In genomic region chr4:141020220-141020619, GRCm38 (mm10) we compare ENCODE assay signal across 11 mouse cellular contexts. TPM values are rescaled to one million over a fixed set of nuclear protein-coding genes. Genes with fewer than 3 reads are reported as not detected.
DNase-seq lines count a peak whose midpoint lies in the region; ATAC-seq and TF ChIP-seq lines count a peak whose summit lies in the region.
"Had no signal": no experiment of that assay in that cellular context is flagged by ENCODE, and none has a peak within 500 bp of the region (broad histone marks: within the 10 kb centered on the region; RNA-seq: fewer than 3 reads in every experiment).

No protein-coding gene starts in this region.

- peak overlapping the region; percentile 85 for H3K27ac ChIP-seq in kidney, embryonic 15.5 days
- peak overlapping the region; percentile 90 for H3K27ac ChIP-seq in forebrain, embryonic 11.5 days (ENCODE audit: low read depth, low read length)
- peak overlapping the region; percentile 92 for H3K27ac ChIP-seq in intestine, embryonic 14.5 days (ENCODE audit: low read depth)
- H3K27ac ChIP-seq in neural tube, embryonic 14.5 days (ENCODE audit: low read depth, low read length): peak overlapping the region; percentile 84
- no peak overlapping the region for H3K27ac ChIP-seq in kidney, adult 2 months (ENCODE audit: insufficient read depth, low read depth, low read length)
- H3K27ac ChIP-seq: liver, embryonic 15.5 days had no signal

- no peaks in the 10 kb centered on the region for H3K27me3 ChIP-seq in kidney, embryonic 15.5 days
- H3K27me3 ChIP-seq in forebrain, embryonic 11.5 days (ENCODE audit: control insufficient read depth, insufficient read depth, low read length): no peaks in the 10 kb centered on the region
- H3K27me3 ChIP-seq in intestine, embryonic 14.5 days (replicated peaks; ENCODE audit: control insufficient read depth, insufficient read depth, low read length): no peaks in the 10 kb centered on the region
- no peaks in the 10 kb centered on the region for H3K27me3 ChIP-seq in neural tube, embryonic 14.5 days (ENCODE audit: control insufficient read depth, insufficient read depth, low read length)
- H3K27me3 ChIP-seq in kidney, adult 2 months (replicated peaks; ENCODE audit: control insufficient read depth, insufficient read depth, low read length): no peaks in the 10 kb centered on the region
- H3K27me3 ChIP-seq: liver, embryonic 15.5 days had no signal

- no peak for TF ChIP-seq POLR2A in kidney, adult 2 months (IDR thresholded peaks at IDR 0.05; ENCODE audit: low read depth, low read length)

- H3K9me3 ChIP-seq in kidney, embryonic 15.5 days (replicated peaks): no peaks in the 10 kb centered on the region
- no peaks in the 10 kb centered on the region for H3K9me3 ChIP-seq in forebrain, embryonic 11.5 days (ENCODE audit: control insufficient read depth, low read length)
- no peaks in the 10 kb centered on the region for H3K9me3 ChIP-seq in intestine, embryonic 14.5 days (ENCODE audit: control insufficient read depth, low read length)
- H3K9me3 ChIP-seq in neural tube, embryonic 14.5 days (ENCODE audit: control insufficient read depth, low read length): no peaks in the 10 kb centered on the region
- H3K9me3 ChIP-seq: liver, embryonic 15.5 days had no signal

- 85% methylated on average over 17 of the region's 17 CpGs for WGBS in kidney, embryonic 15.5 days
- 90% methylated on average over 17 of the region's 17 CpGs for WGBS in forebrain, embryonic 11.5 days
- 72% methylated on average over 17 of the region's 17 CpGs for WGBS in intestine, embryonic 14.5 days
- 86% methylated on average over 17 of the region's 17 CpGs for WGBS in neural tube, embryonic 14.5 days
- 89% methylated on average over 17 of the region's 17 CpGs for WGBS in kidney, adult 2 months

- H3K9ac ChIP-seq in kidney, embryonic 15.5 days: no peak overlapping the region
- peak overlapping the region; percentile 52; the same call in 1 of the 2 replicates for H3K9ac ChIP-seq in forebrain, embryonic 11.5 days (ENCODE audit: low read length)
- 0 out of 2 replicates have a peak overlapping the region, but pooled peaks have one; percentile 1 for H3K9ac ChIP-seq in intestine, embryonic 14.5 days (ENCODE audit: low read length)
- H3K9ac ChIP-seq in neural tube, embryonic 14.5 days (replicated peaks; ENCODE audit: low read depth, low read length): peak overlapping the region; percentile 28; the same call in 1 of the 2 replicates
- H3K9ac ChIP-seq: liver, embryonic 15.5 days had no signal

- no peak overlapping the region for H3K4me3 ChIP-seq in kidney, embryonic 15.5 days (replicated peaks)
- no peak overlapping the region for H3K4me3 ChIP-seq in forebrain, embryonic 11.5 days (ENCODE audit: low read depth, low read length)
- no peak overlapping the region for H3K4me3 ChIP-seq in intestine, embryonic 14.5 days (ENCODE audit: low read depth, low read length)
- no peak overlapping the region for H3K4me3 ChIP-seq in neural tube, embryonic 14.5 days (ENCODE audit: low read depth, low read length)
- no peak overlapping the region for H3K4me3 ChIP-seq in kidney, adult 2 months (ENCODE audit: insufficient read depth, low read depth, low read length)
- H3K4me3 ChIP-seq: liver, embryonic 15.5 days had no signal

- no peak for ATAC-seq in kidney, embryonic 15.5 days (replicated peaks; ENCODE audit: low FRiP score)
- no peak for ATAC-seq in forebrain, embryonic 11.5 days (replicated peaks; ENCODE audit: low FRiP score)
- no peak for ATAC-seq in intestine, embryonic 14.5 days (replicated peaks; ENCODE audit: low FRiP score, low TSS enrichment, low read depth)
- ATAC-seq in neural tube, embryonic 14.5 days (ENCODE audit: low read depth): no peak

- TF ChIP-seq CTCF in kidney, adult 2 months (conservative IDR thresholded peaks at IDR 0.05; ENCODE audit: insufficient read depth, insufficient read length, low read depth, low read length): no peak

- DNase-seq in kidney, adult 11 months: no peak
- DNase-seq in forebrain, embryonic 11.5 days (ENCODE audit: low spot score): peak; percentile 55
- DNase-seq in intestine, embryonic 14.5 days (ENCODE audit: low spot score): no peak
- no peak for DNase-seq in thymus, postnatal 0 days (ENCODE audit: low spot score)
- no peak for DNase-seq in right cerebral cortex, postnatal 25 days
- DNase-seq in kidney, adult 2 months: no peak
- DNase-seq: adrenal gland, adult 2 months; kidney, adult 9 months had no signal

- H3K36me3 ChIP-seq in kidney, embryonic 15.5 days: peaks cover 77% of the 10 kb centered on the region
- H3K36me3 ChIP-seq in forebrain, embryonic 11.5 days (ENCODE audit: control insufficient read depth, insufficient read depth, low read length): peaks cover 2% of the 10 kb centered on the region; the same call in 1 of the 2 replicates
- H3K36me3 ChIP-seq in intestine, embryonic 14.5 days (ENCODE audit: control insufficient read depth, insufficient read depth, low read length): peaks cover 25% of the 10 kb centered on the region
- peaks cover 6% of the 10 kb centered on the region for H3K36me3 ChIP-seq in neural tube, embryonic 14.5 days (ENCODE audit: control insufficient read depth, insufficient read depth, low read length)
- H3K36me3 ChIP-seq in kidney, adult 2 months (ENCODE audit: control insufficient read depth, insufficient read depth, low read length): peaks cover 2% of the 10 kb centered on the region; the same call in 1 of the 2 replicates
- H3K36me3 ChIP-seq: liver, embryonic 15.5 days had no signal

- no peak overlapping the region for H3K4me2 ChIP-seq in kidney, embryonic 15.5 days
- H3K4me2 ChIP-seq in forebrain, embryonic 11.5 days (ENCODE audit: low read depth, low read length, severe bottlenecking): no peak overlapping the region
- peak overlapping the region; percentile 36 for H3K4me2 ChIP-seq in intestine, embryonic 14.5 days (ENCODE audit: low read length)
- no peak overlapping the region for H3K4me2 ChIP-seq in neural tube, embryonic 14.5 days (ENCODE audit: low read depth, low read length)
- H3K4me2 ChIP-seq: liver, embryonic 15.5 days had no signal

- H3K4me1 ChIP-seq in kidney, embryonic 15.5 days: peaks cover 53% of the 10 kb centered on the region
- peaks cover 18% of the 10 kb centered on the region for H3K4me1 ChIP-seq in forebrain, embryonic 11.5 days (replicated peaks; ENCODE audit: control insufficient read depth, insufficient read depth, low read length)
- peaks cover 26% of the 10 kb centered on the region for H3K4me1 ChIP-seq in intestine, embryonic 14.5 days (replicated peaks; ENCODE audit: control insufficient read depth, insufficient read depth, low read length)
- H3K4me1 ChIP-seq in neural tube, embryonic 14.5 days (ENCODE audit: control insufficient read depth, insufficient read depth, low read length): peaks cover 16% of the 10 kb centered on the region
- H3K4me1 ChIP-seq in kidney, adult 2 months (ENCODE audit: control insufficient read depth, insufficient read depth, low read length): no peaks in the 10 kb centered on the region
- H3K4me1 ChIP-seq: liver, embryonic 15.5 days had no signal

RNA-seq across cellular contexts. Expression of gene Mfap2, which starts 10.0 kb away (rescaled TPM):
- polyA plus RNA-seq in kidney, embryonic 15.5 days (2015; fragmentation: Nextera tagmentation; extraction: Ambion mirVana): 340 and 433 TPM in 2 replicates
- polyA plus RNA-seq in forebrain, embryonic 11.5 days (2014; fragmentation: Nextera tagmentation; extraction: Ambion mirVana): 263 and 298 TPM in 2 replicates
- 489 and 509 TPM in 2 replicates for polyA plus RNA-seq in intestine, embryonic 14.5 days (2014; fragmentation: Nextera tagmentation; extraction: Ambion mirVana)
- 109 and 229 TPM in 2 replicates for polyA plus RNA-seq in neural tube, embryonic 14.5 days (2014; fragmentation: Nextera tagmentation; extraction: Ambion mirVana)
- 24.4 and 32.8 TPM in 2 replicates for polyA plus RNA-seq in thymus, postnatal 0 days (2015; fragmentation: Nextera tagmentation; extraction: Ambion mirVana)
- polyA plus RNA-seq in kidney, adult 2 months (2012; rRNA removed): 14.9 and 18.0 TPM in 2 replicates

RNA-seq across cellular contexts. Expression of gene Atp13a2, which starts 33.5 kb away (rescaled TPM):
- 40.5 and 45.3 TPM in 2 replicates for polyA plus RNA-seq in kidney, embryonic 15.5 days (2015; fragmentation: Nextera tagmentation; extraction: Ambion mirVana)
- polyA plus RNA-seq in forebrain, embryonic 11.5 days (2014; fragmentation: Nextera tagmentation; extraction: Ambion mirVana): 51.2 and 54.9 TPM in 2 replicates
- 33.3 and 40.0 TPM in 2 replicates for polyA plus RNA-seq in intestine, embryonic 14.5 days (2014; fragmentation: Nextera tagmentation; extraction: Ambion mirVana)
- polyA plus RNA-seq in neural tube, embryonic 14.5 days (2014; fragmentation: Nextera tagmentation; extraction: Ambion mirVana): 155 and 160 TPM in 2 replicates
- polyA plus RNA-seq in thymus, postnatal 0 days (2015; fragmentation: Nextera tagmentation; extraction: Ambion mirVana): 39.0 and 41.8 TPM in 2 replicates
- 46.3 and 56.0 TPM in 2 replicates for polyA plus RNA-seq in kidney, adult 2 months (2012; rRNA removed)

RNA-seq across cellular contexts. Expression of gene Crocc, which starts 40.1 kb away (rescaled TPM):
- polyA plus RNA-seq in kidney, embryonic 15.5 days (2015; fragmentation: Nextera tagmentation; extraction: Ambion mirVana): 8.5 and 9.5 TPM in 2 replicates
- 14.3 and 15.3 TPM in 2 replicates for polyA plus RNA-seq in forebrain, embryonic 11.5 days (2014; fragmentation: Nextera tagmentation; extraction: Ambion mirVana)
- 6.6 TPM in 2 replicates for polyA plus RNA-seq in intestine, embryonic 14.5 days (2014; fragmentation: Nextera tagmentation; extraction: Ambion mirVana)
- 4.8 and 5.2 TPM in 2 replicates for polyA plus RNA-seq in neural tube, embryonic 14.5 days (2014; fragmentation: Nextera tagmentation; extraction: Ambion mirVana)
- polyA plus RNA-seq in thymus, postnatal 0 days (2015; fragmentation: Nextera tagmentation; extraction: Ambion mirVana): 1.9 and 2.1 TPM in 2 replicates
- polyA plus RNA-seq in kidney, adult 2 months (2012; rRNA removed): 34.7 and 41.8 TPM in 2 replicates

RNA-seq across cellular contexts. Expression of gene Necap2, which starts 57.9 kb away (rescaled TPM):
- polyA plus RNA-seq in kidney, embryonic 15.5 days (2015; fragmentation: Nextera tagmentation; extraction: Ambion mirVana): 80.0 and 89.4 TPM in 2 replicates
- polyA plus RNA-seq in forebrain, embryonic 11.5 days (2014; fragmentation: Nextera tagmentation; extraction: Ambion mirVana): 50.0 and 51.2 TPM in 2 replicates
- 59.7 and 60.0 TPM in 2 replicates for polyA plus RNA-seq in intestine, embryonic 14.5 days (2014; fragmentation: Nextera tagmentation; extraction: Ambion mirVana)
- polyA plus RNA-seq in neural tube, embryonic 14.5 days (2014; fragmentation: Nextera tagmentation; extraction: Ambion mirVana): 37.0 and 49.9 TPM in 2 replicates
- polyA plus RNA-seq in thymus, postnatal 0 days (2015; fragmentation: Nextera tagmentation; extraction: Ambion mirVana): 93.7 and 103 TPM in 2 replicates
- 60.3 and 64.9 TPM in 2 replicates for polyA plus RNA-seq in kidney, adult 2 months (2012; rRNA removed)

RNA-seq across cellular contexts. Expression of gene Sdhb, which starts 59.2 kb away (rescaled TPM):
- 448 and 457 TPM in 2 replicates for polyA plus RNA-seq in kidney, embryonic 15.5 days (2015; fragmentation: Nextera tagmentation; extraction: Ambion mirVana)
- polyA plus RNA-seq in forebrain, embryonic 11.5 days (2014; fragmentation: Nextera tagmentation; extraction: Ambion mirVana): 375 and 401 TPM in 2 replicates
- polyA plus RNA-seq in intestine, embryonic 14.5 days (2014; fragmentation: Nextera tagmentation; extraction: Ambion mirVana): 457 and 488 TPM in 2 replicates
- 469 and 520 TPM in 2 replicates for polyA plus RNA-seq in neural tube, embryonic 14.5 days (2014; fragmentation: Nextera tagmentation; extraction: Ambion mirVana)
- 434 and 468 TPM in 2 replicates for polyA plus RNA-seq in thymus, postnatal 0 days (2015; fragmentation: Nextera tagmentation; extraction: Ambion mirVana)
- 655 and 703 TPM in 2 replicates for polyA plus RNA-seq in kidney, adult 2 months (2012; rRNA removed)
